Mouse (Mus musculus) lung, postnatal 0 days (tissue): ENCODE measurements around the gene Atxn7l1. TPM values are rescaled to one million over a fixed set of nuclear protein-coding genes. Genes with fewer than 3 reads are reported as not detected.

Source experiments
- ATAC-seq: fragments of 200-750 bp; cut with Nextera tagmentation; 2 replicates; pipeline ENCODE4 v1.8.0; 2017; ENCODE audit warnings: moderate library complexity
- DNase-seq: peaks from one replicate; pipeline ENCODE4 v3.0.0-alpha.2; 2016; ENCODE audit warnings: low spot score
- H3K27ac ChIP-seq: fragments of 300-500 bp; sonication (generic); 2 replicates; pipeline ENCODE4 v1.5.1; 2014; ENCODE audit warnings: antibody characterized with exemption, mild to moderate bottlenecking, low read length, mixed read lengths
- H3K27me3 ChIP-seq: fragments of 300-500 bp; sonication (generic); replicated peaks from 2 replicates; pipeline ENCODE4 v1.6.1; 2014; ENCODE audit warnings: low read length, mixed read lengths; ENCODE audit not compliant: insufficient read depth
- H3K36me3 ChIP-seq: fragments of 300-500 bp; sonication (generic); 2 replicates; pipeline ENCODE4 v1.6.1; 2014; ENCODE audit warnings: low read length, mixed read lengths; ENCODE audit not compliant: insufficient read depth
- H3K4me1 ChIP-seq: fragments of 300-500 bp; sonication (generic); 2 replicates; pipeline ENCODE4 v1.6.1; 2014; ENCODE audit warnings: antibody characterized with exemption, low read depth, low read length, mixed read lengths; ENCODE audit not compliant: insufficient read depth
- H3K4me2 ChIP-seq: fragments of 300-500 bp; sonication (generic); replicated peaks from 2 replicates; pipeline ENCODE4 v1.6.1; 2014; ENCODE audit warnings: low read depth, mild to moderate bottlenecking, low read length, moderate library complexity, mixed read lengths
- H3K4me3 ChIP-seq: fragments of 300-500 bp; sonication (generic); 2 replicates; pipeline ENCODE4 v1.5.1; 2014; ENCODE audit warnings: low read depth, low read length
- H3K9ac ChIP-seq: fragments of 300-500 bp; sonication (generic); replicated peaks from 2 replicates; pipeline ENCODE4 v1.6.1; 2014; ENCODE audit warnings: low read depth, mild to moderate bottlenecking
- H3K9me3 ChIP-seq: fragments of 300-500 bp; sonication (generic); 2 replicates; pipeline ENCODE4 v1.6.1; 2016; ENCODE audit warnings: low read length, mixed read lengths
- CTCF ChIP-seq: IDR thresholded peaks from 2 replicates; pipeline ENCODE4 v1.5.1; 2016; ENCODE audit warnings: antibody characterized with exemption, mild to moderate bottlenecking
- EP300 ChIP-seq: IDR thresholded peaks from 2 replicates; pipeline ENCODE4 v1.6.1; 2016; ENCODE audit warnings: antibody characterized with exemption, mild to moderate bottlenecking, control low read depth
- WGBS: fragments of 180-500 bp; shearing (Covaris S2); extraction: QIAGEN DNeasy Blood & Tissue Kit; methylation state at CpG from one replicate; pipeline ENCODE4 v1.1.7; 2014; 5-methylcytosine and 5-hydroxymethylcytosine counted together
- polyA plus RNA-seq: library from polyadenylated mRNA; unstranded; fragments of >200 nt; fragmentation: Nextera tagmentation; extraction: Ambion mirVana; gene quantifications from 2 replicates; pipeline ENCODE4 v1.2.1, GENCODE M21; 2015

The Atxn7l1 gene
- polyA plus RNA-seq, 1 experiment from 2014 or later = 10.2 TPM

DNA sequence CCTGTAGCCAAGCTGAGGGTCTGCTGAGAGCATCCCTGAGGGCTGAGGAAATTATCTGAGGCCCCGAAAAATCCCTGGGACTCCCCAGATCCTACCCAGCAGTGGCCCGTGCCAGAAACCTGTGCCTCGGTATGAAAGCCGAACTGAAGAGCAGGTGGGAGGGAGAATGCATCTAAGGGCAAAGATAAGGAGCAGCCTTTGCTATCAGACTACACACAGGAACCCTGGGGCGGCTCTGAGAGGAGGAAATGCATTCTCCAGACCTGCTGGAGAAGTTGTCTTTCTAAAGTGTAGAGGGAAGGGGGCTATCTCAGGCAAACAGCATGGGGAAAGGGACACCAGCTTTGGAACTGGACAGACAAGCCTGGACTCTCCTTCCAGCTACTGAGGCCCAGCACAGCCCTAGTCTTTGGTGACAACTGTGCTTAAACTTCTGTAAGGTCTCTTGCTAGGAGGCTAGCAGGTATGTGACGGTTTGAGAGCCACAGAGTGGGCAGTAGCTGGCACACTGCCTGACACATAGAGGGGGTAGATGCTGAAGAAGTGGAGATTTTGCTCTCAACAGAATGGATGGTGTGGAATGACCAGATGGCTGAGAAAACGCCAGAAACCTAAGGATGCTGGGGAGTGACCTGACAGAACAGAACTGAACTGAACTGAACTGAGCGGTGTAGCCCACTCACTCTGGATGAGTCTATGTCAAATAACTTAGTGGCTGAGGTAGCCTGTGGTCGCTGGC lies 170.5 kb downstream of the Atxn7l1 start:
- DNase-seq (no peak), ATAC-seq (no peak)
- peaks cover 15% of the 10 kb centered on the region; the same call in 1 of the 2 replicates for H3K4me1 ChIP-seq
- TF ChIP-seq CTCF (no peak), EP300 (no peak)
- 67% methylated on average over 9 of the region's 9 CpGs for WGBS
- H3K4me2 ChIP-seq = no peak overlapping the region
- H3K27ac ChIP-seq = no peak overlapping the region
- no peaks in the 10 kb centered on the region for H3K9me3 ChIP-seq
- H3K9ac ChIP-seq = no peak overlapping the region
- H3K36me3 ChIP-seq = no peaks in the 10 kb centered on the region
- no peaks in the 10 kb centered on the region for H3K27me3 ChIP-seq
- H3K4me3 ChIP-seq = no peak overlapping the region

DNA sequence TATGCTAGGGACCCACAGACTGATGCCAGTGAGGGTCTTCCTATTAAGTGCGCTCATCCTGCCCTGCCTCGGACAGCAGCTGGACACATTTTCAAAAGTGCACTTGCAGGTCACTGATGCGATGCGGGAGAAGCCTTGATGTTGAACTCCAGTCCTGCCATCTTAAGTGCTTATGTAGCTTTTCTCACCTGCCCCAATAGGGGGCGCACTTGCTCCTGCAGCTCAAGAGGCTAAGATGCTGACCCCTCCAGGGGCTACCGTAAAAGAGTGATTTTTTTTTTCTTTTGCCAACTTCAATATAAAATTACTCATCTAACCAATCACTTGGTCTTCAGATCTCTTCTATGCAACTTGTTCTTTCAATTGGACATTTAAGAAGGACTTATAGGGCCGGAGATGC lies 175.1 kb downstream of the Atxn7l1 start:
- 76% methylated on average over 7 of the region's 7 CpGs for WGBS
- DNase-seq = no peak
- no peaks in the 10 kb centered on the region for H3K27me3 ChIP-seq
- H3K4me2 ChIP-seq = no peak overlapping the region
- H3K4me1 ChIP-seq = no peaks in the 10 kb centered on the region
- no peak for ATAC-seq
- no peak overlapping the region for H3K9ac ChIP-seq
- no peak overlapping the region for H3K4me3 ChIP-seq
- H3K9me3 ChIP-seq = no peaks in the 10 kb centered on the region
- TF ChIP-seq CTCF (peak; percentile 29), EP300 (no peak)
- H3K27ac ChIP-seq = no peak overlapping the region
- peaks cover 4% of the 10 kb centered on the region; the same call in 1 of the 2 replicates for H3K36me3 ChIP-seq

DNA sequence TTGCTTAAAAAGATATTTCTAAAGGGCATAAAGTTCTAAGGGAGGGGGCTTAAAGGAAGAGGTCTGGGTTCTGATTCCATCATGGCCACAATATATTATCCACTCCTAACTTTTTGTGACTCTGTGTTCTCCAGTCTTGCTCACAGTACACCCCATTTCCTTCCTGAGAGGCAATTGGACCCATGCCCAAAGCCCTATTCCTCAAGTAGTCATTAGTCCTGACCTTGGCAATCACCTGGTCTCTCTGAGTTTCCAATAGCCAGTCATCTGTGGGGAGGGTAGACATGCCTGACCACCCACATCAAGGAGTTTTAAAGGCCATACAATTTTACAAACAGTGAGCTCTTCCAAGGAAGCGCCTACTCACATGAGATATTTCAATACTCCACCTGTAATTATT lies 176.3 kb downstream of the Atxn7l1 start:
- H3K36me3 ChIP-seq = peaks cover 6% of the 10 kb centered on the region; the same call in 1 of the 2 replicates
- DNase-seq = no peak

DNA sequence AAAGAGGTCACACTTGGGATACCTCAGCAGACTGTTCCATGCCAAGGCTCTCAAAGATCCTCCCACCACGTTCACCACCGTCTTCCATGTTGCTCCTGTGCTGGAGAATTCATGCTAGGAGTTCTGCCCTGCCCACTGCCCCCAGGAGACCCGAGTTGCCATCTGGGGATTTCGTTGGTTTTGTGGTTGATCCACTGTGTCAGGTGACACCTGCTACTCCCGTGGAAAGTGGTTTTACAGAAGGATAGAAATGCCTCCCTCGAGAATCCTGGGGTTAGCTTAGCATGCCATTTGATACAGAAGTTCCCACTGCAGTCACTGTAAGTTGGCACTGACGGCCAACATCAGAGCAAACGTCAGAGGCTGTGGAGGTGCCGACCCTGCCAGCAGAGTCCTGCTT lies 177.9 kb downstream of the Atxn7l1 start:
- Histone ChIP-seq H3K27me3 (no peaks in the 10 kb centered on the region), H3K36me3 (peaks cover 6% of the 10 kb centered on the region; the same call in 1 of the 2 replicates), H3K27ac (no peak overlapping the region), H3K4me1 (no peaks in the 10 kb centered on the region), H3K9me3 (no peaks in the 10 kb centered on the region), H3K4me2 (no peak overlapping the region), H3K4me3 (no peak overlapping the region), H3K9ac (no peak overlapping the region)
- 73% methylated on average over 9 of the region's 9 CpGs for WGBS
- DNase-seq = no peak
- TF ChIP-seq CTCF (no peak), EP300 (no peak)
- ATAC-seq = no peak

More for the DNA sequence above, 176.3 kb downstream of the Atxn7l1 start:
- no peaks in the 10 kb centered on the region for H3K9me3 ChIP-seq
- ATAC-seq = no peak
- 91% methylated on average over 1 of the region's 1 CpGs for WGBS
- TF ChIP-seq CTCF (no peak), EP300 (no peak)
- no peak overlapping the region for H3K4me3 ChIP-seq
- H3K4me1 ChIP-seq = no peaks in the 10 kb centered on the region
- no peaks in the 10 kb centered on the region for H3K27me3 ChIP-seq
- no peak overlapping the region for H3K9ac ChIP-seq
- no peak overlapping the region for H3K27ac ChIP-seq
- no peak overlapping the region for H3K4me2 ChIP-seq

DNA sequence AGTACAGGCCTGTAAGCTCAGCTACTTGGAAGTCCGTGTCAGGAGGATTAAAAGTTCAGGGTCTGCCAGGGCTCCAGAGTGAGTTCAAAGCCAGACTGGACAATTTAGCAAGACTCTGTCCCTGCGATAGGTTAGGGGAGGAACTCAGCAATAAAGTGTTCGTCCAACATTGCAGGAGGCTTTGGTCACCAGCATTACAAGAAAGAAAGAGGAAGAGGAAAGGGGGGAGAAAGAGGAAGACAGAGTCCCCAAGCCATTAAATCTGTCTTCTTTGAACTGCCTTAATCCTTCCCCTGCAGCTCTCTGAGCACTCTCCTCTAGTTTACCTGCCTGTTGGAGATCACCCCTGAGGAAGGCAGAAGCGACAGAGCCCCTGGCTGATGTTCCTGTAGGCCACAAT lies 184.6 kb downstream of the Atxn7l1 start:
- no peaks in the 10 kb centered on the region for H3K4me1 ChIP-seq
- H3K27ac ChIP-seq = no peak overlapping the region
- WGBS = 73% methylated on average over 4 of the region's 4 CpGs
- no peak overlapping the region for H3K4me3 ChIP-seq
- ATAC-seq = no peak
- TF ChIP-seq CTCF (no peak), EP300 (no peak)
- H3K36me3 ChIP-seq = peaks cover 6% of the 10 kb centered on the region; the same call in 1 of the 2 replicates
- H3K9me3 ChIP-seq = no peaks in the 10 kb centered on the region
- no peak overlapping the region for H3K9ac ChIP-seq
- DNase-seq = no peak
- H3K27me3 ChIP-seq = no peaks in the 10 kb centered on the region
- no peak overlapping the region for H3K4me2 ChIP-seq

DNA sequence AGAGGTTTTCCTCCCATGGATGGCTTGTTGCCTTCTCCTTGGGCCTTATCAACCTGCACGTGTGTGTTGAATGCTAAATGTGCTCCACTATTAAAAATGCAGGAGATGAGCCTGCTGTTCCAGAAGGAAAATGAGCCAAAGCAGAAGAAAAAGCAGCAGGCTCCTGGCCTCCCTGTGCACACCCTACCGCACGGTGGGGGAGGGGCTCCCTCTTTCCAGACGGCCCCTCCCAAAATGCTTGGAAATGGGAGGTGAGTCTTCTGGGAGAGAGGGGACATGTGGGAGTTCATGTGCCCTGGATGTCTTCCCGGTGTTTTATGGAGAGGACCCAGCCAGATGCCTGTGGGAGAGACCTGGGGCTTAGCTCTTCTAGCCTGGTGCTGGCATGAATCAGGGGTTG lies 185.3 kb downstream of the Atxn7l1 start:
- no peak overlapping the region for H3K4me2 ChIP-seq
- H3K4me3 ChIP-seq = no peak overlapping the region

More for the DNA sequence above, 185.3 kb downstream of the Atxn7l1 start:
- no peak overlapping the region for H3K9ac ChIP-seq
- DNase-seq = no peak
- H3K4me1 ChIP-seq = no peaks in the 10 kb centered on the region
- no peak overlapping the region for H3K27ac ChIP-seq
- 77% methylated on average over 5 of the region's 5 CpGs for WGBS
- no peaks in the 10 kb centered on the region for H3K36me3 ChIP-seq
- TF ChIP-seq EP300 = no peak
- no peaks in the 10 kb centered on the region for H3K27me3 ChIP-seq
- ATAC-seq = no peak
- no peaks in the 10 kb centered on the region for H3K9me3 ChIP-seq
